Mouse (Mus musculus): Measurements from ENCODE around the gene Ccin. TPM values are rescaled to one million over a fixed set of nuclear protein-coding genes. Genes with fewer than 3 reads are reported as not detected.
A peak's percentile ranks its signal among the peaks of the same experiment; 100 is the strongest.

The Ccin gene
- total and polyA plus RNA-seq, 3 experiments = not detected

DNA sequence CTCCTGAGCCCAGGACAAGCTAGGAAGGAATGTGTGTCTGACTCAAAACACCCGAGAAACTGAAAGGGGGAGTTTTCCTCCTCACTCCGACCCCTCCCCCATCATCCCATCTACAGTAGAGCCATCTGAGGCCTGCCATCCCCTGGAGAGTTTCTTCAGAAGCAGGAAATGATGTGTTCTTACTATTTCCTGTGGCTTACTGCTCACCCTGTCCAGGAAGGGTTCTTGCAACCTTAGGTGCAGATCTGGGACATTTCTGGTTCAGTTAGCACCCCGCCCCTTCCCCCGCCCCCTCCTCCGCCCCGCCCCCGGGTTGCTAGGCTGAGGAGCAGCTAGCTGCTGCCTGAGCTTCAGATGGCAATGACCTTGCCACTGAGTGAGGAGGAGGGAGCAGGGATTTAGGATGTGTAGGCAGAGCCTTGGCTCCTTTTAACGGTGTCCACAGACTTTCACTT lies 11.1 kb upstream of the Ccin start:
- H3K9me3 ChIP-seq (replicated peaks) = no peaks in the 10 kb centered on the region
- H3K36me3 ChIP-seq (replicated peaks) = peaks cover 73% of the 10 kb centered on the region
- peak; percentile 79 for ATAC-seq (ENCODE audit: extremely low read depth, insufficient number of reproducible peaks, low FRiP score, poor library complexity, severe bottlenecking)
- H3K4me3 ChIP-seq (ENCODE audit: low read depth, low read length) = no peak overlapping the region; the same call in 1 of the 2 replicates
- TF ChIP-seq POLR2AphosphoS5 (IDR thresholded peaks at IDR 0.05; ENCODE audit: insufficient replicate concordance, low read depth, low read length) (no peak), TAL1 (conservative IDR thresholded peaks at IDR 0.05; ENCODE audit: low read depth, low read length) (no peak), GATA1 (IDR thresholded peaks at IDR 0.05; ENCODE audit: borderline replicate concordance, low read length) (no peak), CTCF (IDR thresholded peaks at IDR 0.05; ENCODE audit: low read depth, low read length) (no peak), GATA2 (IDR thresholded peaks at IDR 0.05; ENCODE audit: borderline replicate concordance, low read depth, low read length) (no peak)
- peaks cover 79% of the 10 kb centered on the region for H3K4me1 ChIP-seq (ENCODE audit: insufficient read depth, low read depth, low read length)
- DNase-seq (ENCODE audit: low spot score) = peak; percentile 74
- no peaks in the 10 kb centered on the region for H3K27me3 ChIP-seq (ENCODE audit: insufficient read depth, low read length)

DNA sequence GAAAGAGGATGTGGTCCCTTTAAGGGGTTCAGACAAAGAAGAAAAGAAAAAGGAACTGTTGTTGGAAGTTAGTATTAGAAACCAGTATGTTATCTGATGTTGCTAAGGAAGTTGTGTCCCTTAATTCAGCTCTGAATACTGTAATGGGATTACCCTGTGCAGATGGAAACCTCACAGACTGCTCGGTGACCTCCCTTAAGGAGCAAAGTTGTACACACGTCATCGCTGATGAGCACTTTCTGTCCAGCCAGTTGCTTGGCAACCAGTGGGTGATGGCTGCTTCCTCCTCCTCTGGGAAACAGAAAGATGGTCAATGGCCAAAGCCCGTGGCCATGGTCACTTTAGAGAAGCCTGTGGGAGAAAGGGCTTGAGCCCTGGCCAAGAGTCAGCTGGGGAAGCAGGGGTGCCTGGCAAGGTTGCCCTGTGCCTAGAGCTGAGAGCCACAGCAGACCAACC lies 9.7 kb upstream of the Ccin start:
- Histone ChIP-seq H3K4me1 (ENCODE audit: insufficient read depth, low read depth, low read length) (peaks cover 66% of the 10 kb centered on the region), H3K9me3 (replicated peaks) (no peaks in the 10 kb centered on the region), H3K4me3 (ENCODE audit: low read depth, low read length) (peak overlapping the region; percentile 42; the same call in 1 of the 2 replicates), H3K36me3 (replicated peaks) (peaks cover 76% of the 10 kb centered on the region), H3K27me3 (ENCODE audit: insufficient read depth, low read length) (no peaks in the 10 kb centered on the region)
- DNase-seq (ENCODE audit: low spot score) (no peak), ATAC-seq (ENCODE audit: extremely low read depth, insufficient number of reproducible peaks, low FRiP score, poor library complexity, severe bottlenecking) (peak; percentile 32; the same call in 1 of the 2 replicates)
- TF ChIP-seq TAL1 (conservative IDR thresholded peaks at IDR 0.05; ENCODE audit: low read depth, low read length) (no peak), POLR2AphosphoS5 (IDR thresholded peaks at IDR 0.05; ENCODE audit: insufficient replicate concordance, low read depth, low read length) (no peak), CTCF (IDR thresholded peaks at IDR 0.05; ENCODE audit: low read depth, low read length) (no peak), GATA1 (IDR thresholded peaks at IDR 0.05; ENCODE audit: borderline replicate concordance, low read length) (no peak), GATA2 (IDR thresholded peaks at IDR 0.05; ENCODE audit: borderline replicate concordance, low read depth, low read length) (no peak)

DNA sequence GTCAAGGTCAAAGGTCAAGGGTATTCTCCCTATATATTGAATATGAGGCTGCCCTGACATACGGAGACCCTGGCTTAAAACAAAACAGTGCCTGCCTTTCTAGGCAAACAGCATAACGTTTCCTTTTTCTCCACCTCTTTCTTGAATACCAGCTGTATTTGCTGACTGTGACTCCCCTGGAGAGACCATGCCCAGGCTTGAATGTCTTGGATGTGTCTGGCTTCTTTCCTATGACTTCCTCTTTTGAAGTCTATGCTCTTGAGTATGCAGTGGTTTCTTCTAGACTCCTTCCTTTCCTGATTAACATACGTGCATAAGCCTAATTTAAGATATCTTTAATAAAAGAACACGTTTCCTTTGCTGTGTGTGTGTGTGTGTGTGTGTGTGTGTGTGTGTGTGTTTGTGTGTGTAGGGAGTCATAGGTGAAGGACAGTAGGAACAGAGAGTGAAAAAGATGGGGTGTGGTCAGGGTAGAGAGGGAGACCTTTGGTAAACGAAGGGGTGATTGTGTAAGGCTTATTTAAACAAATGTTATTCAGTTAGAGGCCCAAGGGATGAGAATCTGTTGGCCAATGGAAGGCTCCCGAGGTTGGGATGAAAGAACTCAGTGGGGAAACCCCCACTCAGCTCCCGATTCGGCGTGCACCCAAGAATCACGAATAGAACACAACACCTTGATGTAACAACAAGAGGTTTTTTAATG lies 8.2 kb upstream of the Ccin start:
- no peaks in the 10 kb centered on the region for H3K9me3 ChIP-seq (replicated peaks)
- TF ChIP-seq GATA1 (IDR thresholded peaks at IDR 0.05; ENCODE audit: borderline replicate concordance, low read length) = no peak
- TF ChIP-seq TAL1 (conservative IDR thresholded peaks at IDR 0.05; ENCODE audit: low read depth, low read length) = no peak
- no peak for TF ChIP-seq GATA2 (IDR thresholded peaks at IDR 0.05; ENCODE audit: borderline replicate concordance, low read depth, low read length)
- no peak for TF ChIP-seq POLR2AphosphoS5 (IDR thresholded peaks at IDR 0.05; ENCODE audit: insufficient replicate concordance, low read depth, low read length)
- no peak for TF ChIP-seq CTCF (IDR thresholded peaks at IDR 0.05; ENCODE audit: low read depth, low read length)
- H3K27me3 ChIP-seq (ENCODE audit: insufficient read depth, low read length) = no peaks in the 10 kb centered on the region
- peak; percentile 48 for DNase-seq (ENCODE audit: low spot score)
- H3K4me1 ChIP-seq (ENCODE audit: insufficient read depth, low read depth, low read length) = peaks cover 55% of the 10 kb centered on the region
- ATAC-seq (ENCODE audit: extremely low read depth, insufficient number of reproducible peaks, low FRiP score, poor library complexity, severe bottlenecking) = 0 out of 2 replicates have a peak, but pooled peaks have one; percentile 3
- peaks cover 79% of the 10 kb centered on the region for H3K36me3 ChIP-seq (replicated peaks)
- H3K4me3 ChIP-seq (ENCODE audit: low read depth, low read length) = no peak overlapping the region

DNA sequence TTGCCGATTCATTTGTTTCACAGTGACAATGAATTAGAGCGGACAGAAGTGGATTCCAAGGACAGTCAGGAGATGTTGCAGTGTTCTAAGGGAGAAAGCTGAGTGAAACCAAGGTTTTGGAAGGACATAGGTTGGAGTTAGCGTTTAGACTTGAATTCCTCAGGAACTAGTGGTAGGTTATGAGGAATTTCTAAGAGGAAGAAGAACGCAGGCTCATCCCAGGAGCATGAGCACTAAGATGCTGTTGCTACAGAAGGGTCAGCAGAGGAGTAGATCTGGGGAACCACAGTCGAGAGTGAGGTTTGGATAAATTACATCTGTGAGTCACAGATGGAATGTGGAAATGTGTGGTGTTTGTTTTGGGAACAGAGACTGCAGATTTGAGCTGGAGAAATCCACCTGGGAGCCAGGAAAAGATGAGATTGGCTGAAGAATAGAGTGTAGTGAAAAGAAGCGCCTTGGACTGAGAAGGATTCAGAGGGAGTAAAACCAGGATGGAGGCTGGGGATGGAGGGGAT lies 7.0 kb upstream of the Ccin start:
- H3K4me1 ChIP-seq (ENCODE audit: insufficient read depth, low read depth, low read length) = peaks cover 51% of the 10 kb centered on the region

DNA sequence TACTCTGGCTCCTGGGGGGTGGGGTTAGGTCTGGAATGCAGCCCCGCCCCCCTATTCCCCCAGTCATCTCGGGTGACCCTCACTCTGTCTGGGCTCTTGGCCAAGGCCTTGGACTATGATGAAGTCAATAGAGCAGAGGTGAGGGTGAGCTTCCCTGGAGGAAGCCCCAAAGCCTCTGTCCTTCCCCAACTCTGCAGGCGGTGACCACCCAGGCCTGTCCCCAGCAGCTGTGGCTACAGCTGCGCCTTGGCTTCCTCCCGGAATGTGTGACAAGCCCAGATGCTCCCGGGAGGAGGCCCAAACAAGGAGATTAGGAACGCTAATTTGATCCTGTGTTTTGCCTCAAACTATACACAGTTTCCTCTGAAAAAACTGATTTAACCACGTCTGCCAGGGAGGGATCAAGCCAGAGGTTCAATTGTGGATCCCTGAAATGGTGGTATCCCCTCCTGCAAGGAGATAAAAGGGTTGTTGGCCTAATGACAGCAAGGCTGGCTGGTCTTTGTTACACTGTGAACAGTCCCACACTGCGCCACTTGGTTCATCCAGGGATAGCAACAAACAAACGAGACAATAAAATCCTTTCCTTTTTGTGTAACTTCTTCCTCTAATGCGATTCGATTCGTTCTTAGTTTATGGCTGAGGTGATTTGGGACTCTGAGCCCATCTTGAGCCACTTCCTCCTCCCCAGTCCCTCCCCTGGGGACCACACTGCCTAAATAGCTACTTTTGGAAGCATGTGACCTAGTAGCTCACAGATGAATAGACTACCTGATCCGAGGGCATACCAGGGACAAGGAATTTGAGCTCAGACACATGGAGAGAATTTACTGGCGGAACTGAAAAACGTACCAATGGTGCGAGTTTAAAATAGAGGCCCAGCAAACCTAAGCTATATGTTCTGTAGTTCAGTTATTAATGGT lies 4.5 kb upstream of the Ccin start:
- TF ChIP-seq GATA2 (IDR thresholded peaks at IDR 0.05; ENCODE audit: borderline replicate concordance, low read depth, low read length) = no peak
- Histone ChIP-seq H3K4me3 (ENCODE audit: low read depth, low read length) (no peak overlapping the region), H3K27me3 (ENCODE audit: insufficient read depth, low read length) (peaks cover 4% of the 10 kb centered on the region; the same call in 1 of the 2 replicates), H3K9me3 (replicated peaks) (no peaks in the 10 kb centered on the region), H3K36me3 (replicated peaks) (peaks cover 61% of the 10 kb centered on the region), H3K4me1 (ENCODE audit: insufficient read depth, low read depth, low read length) (peaks cover 40% of the 10 kb centered on the region)
- DNase-seq (ENCODE audit: low spot score) = no peak
- ATAC-seq (ENCODE audit: extremely low read depth, insufficient number of reproducible peaks, low FRiP score, poor library complexity, severe bottlenecking) = no peak

More for the DNA sequence above, 7.0 kb upstream of the Ccin start:
- no peak overlapping the region for H3K4me3 ChIP-seq (ENCODE audit: low read depth, low read length)
- ATAC-seq (ENCODE audit: extremely low read depth, insufficient number of reproducible peaks, low FRiP score, poor library complexity, severe bottlenecking) (no peak), DNase-seq (ENCODE audit: low spot score) (no peak)
- H3K9me3 ChIP-seq (replicated peaks) = no peaks in the 10 kb centered on the region
- H3K36me3 ChIP-seq (replicated peaks) = peaks cover 75% of the 10 kb centered on the region
- H3K27me3 ChIP-seq (ENCODE audit: insufficient read depth, low read length) = no peaks in the 10 kb centered on the region
- TF ChIP-seq POLR2AphosphoS5 (IDR thresholded peaks at IDR 0.05; ENCODE audit: insufficient replicate concordance, low read depth, low read length) (no peak), GATA2 (IDR thresholded peaks at IDR 0.05; ENCODE audit: borderline replicate concordance, low read depth, low read length) (no peak), CTCF (IDR thresholded peaks at IDR 0.05; ENCODE audit: low read depth, low read length) (no peak), GATA1 (IDR thresholded peaks at IDR 0.05; ENCODE audit: borderline replicate concordance, low read length) (no peak), TAL1 (conservative IDR thresholded peaks at IDR 0.05; ENCODE audit: low read depth, low read length) (no peak)

DNA sequence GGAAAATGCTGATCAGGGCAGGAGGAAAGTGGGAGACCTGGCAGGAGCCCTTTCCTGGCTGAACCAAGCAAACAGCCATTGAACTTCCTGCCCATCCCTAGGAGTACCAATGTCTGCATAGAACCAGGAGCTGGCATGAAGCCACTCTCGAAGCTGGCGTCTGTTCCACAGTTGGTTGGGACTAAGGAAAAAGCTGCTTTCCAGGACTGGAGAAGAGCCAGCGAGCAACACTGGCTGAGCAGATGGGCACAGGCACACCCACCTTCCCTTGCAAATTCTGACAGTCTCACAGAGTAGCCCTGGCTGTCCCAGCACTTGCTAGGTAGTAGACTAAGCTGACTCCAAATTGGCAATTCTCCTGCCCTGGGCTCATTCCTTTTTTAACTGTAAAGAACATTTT lies 3.5 kb upstream of the Ccin start:
- ATAC-seq (ENCODE audit: extremely low read depth, insufficient number of reproducible peaks, low FRiP score, poor library complexity, severe bottlenecking) (no peak), DNase-seq (ENCODE audit: low spot score) (no peak)
- peaks cover 31% of the 10 kb centered on the region for H3K4me1 ChIP-seq (ENCODE audit: insufficient read depth, low read depth, low read length)

More for the DNA sequence above, 3.5 kb upstream of the Ccin start:
- peaks cover 13% of the 10 kb centered on the region; the same call in 1 of the 2 replicates for H3K27me3 ChIP-seq (ENCODE audit: insufficient read depth, low read length)
- no peak for TF ChIP-seq TAL1 (conservative IDR thresholded peaks at IDR 0.05; ENCODE audit: low read depth, low read length)
- no peak for TF ChIP-seq CTCF (IDR thresholded peaks at IDR 0.05; ENCODE audit: low read depth, low read length)
- no peak for TF ChIP-seq GATA2 (IDR thresholded peaks at IDR 0.05; ENCODE audit: borderline replicate concordance, low read depth, low read length)
- no peak for TF ChIP-seq POLR2AphosphoS5 (IDR thresholded peaks at IDR 0.05; ENCODE audit: insufficient replicate concordance, low read depth, low read length)
- no peak for TF ChIP-seq GATA1 (IDR thresholded peaks at IDR 0.05; ENCODE audit: borderline replicate concordance, low read length)
- no peaks in the 10 kb centered on the region for H3K9me3 ChIP-seq (replicated peaks)
- H3K4me3 ChIP-seq (ENCODE audit: low read depth, low read length) = no peak overlapping the region
- peaks cover 52% of the 10 kb centered on the region for H3K36me3 ChIP-seq (replicated peaks)

Data from G1E (cell line).